Mouse (Mus musculus): ENCODE data around the gene Hsd11b2. TPM values are rescaled to one million over a fixed set of nuclear protein-coding genes. Genes with fewer than 3 reads are reported as not detected.

Hsd11b2 gene
- polyA plus RNA-seq, 1 experiment from 2014 or later = 2.8 TPM

DNA sequence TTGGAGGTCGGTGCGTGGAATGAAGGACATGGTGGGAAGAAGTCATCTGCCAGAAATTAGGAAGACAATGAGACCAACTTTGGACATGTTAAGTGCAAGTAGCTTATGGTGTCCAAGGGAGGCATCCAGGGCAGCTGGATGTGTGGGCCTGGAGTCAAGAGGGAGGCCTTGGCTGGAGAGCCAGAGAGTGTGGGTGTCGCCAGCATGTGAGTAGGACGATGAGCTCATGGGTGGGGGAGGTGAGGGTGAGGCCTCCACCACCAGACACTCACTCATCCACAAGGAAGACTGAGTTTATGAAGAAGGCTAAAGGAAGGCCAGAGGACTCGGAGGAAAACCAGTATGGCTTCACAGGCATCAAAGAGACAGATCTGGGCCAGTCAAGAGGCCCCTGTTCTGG lies 3.9 kb upstream of the Hsd11b2 start:
- H3K4me3 ChIP-seq (ENCODE audit: low read depth, low read length) = no peak overlapping the region
- 55% methylated on average over 5 of the region's 5 CpGs for WGBS
- H3K27me3 ChIP-seq (ENCODE audit: control insufficient read depth, insufficient read depth, low read length) = no peaks in the 10 kb centered on the region
- DNase-seq (ENCODE audit: low spot score) (peak; percentile 50), ATAC-seq (ENCODE audit: low FRiP score, low TSS enrichment) (no peak; the same call in 1 of the 2 replicates)
- H3K9me3 ChIP-seq (ENCODE audit: control insufficient read depth, low read length) = no peaks in the 10 kb centered on the region
- no peaks in the 10 kb centered on the region for H3K36me3 ChIP-seq (ENCODE audit: control insufficient read depth, insufficient read depth, low read length)
- H3K4me2 ChIP-seq (replicated peaks; ENCODE audit: low read depth) = no peak overlapping the region
- TF ChIP-seq EP300 (optimal IDR thresholded peaks at IDR 0.05) (no peak), CTCF (IDR thresholded peaks at IDR 0.05; ENCODE audit: low read depth) (no peak)
- H3K27ac ChIP-seq (replicated peaks) = no peak overlapping the region
- no peak overlapping the region for H3K9ac ChIP-seq (ENCODE audit: low read length)
- H3K4me1 ChIP-seq (replicated peaks; ENCODE audit: control insufficient read depth, insufficient read depth) = peaks cover 8% of the 10 kb centered on the region; the same call in 1 of the 2 replicates

DNA sequence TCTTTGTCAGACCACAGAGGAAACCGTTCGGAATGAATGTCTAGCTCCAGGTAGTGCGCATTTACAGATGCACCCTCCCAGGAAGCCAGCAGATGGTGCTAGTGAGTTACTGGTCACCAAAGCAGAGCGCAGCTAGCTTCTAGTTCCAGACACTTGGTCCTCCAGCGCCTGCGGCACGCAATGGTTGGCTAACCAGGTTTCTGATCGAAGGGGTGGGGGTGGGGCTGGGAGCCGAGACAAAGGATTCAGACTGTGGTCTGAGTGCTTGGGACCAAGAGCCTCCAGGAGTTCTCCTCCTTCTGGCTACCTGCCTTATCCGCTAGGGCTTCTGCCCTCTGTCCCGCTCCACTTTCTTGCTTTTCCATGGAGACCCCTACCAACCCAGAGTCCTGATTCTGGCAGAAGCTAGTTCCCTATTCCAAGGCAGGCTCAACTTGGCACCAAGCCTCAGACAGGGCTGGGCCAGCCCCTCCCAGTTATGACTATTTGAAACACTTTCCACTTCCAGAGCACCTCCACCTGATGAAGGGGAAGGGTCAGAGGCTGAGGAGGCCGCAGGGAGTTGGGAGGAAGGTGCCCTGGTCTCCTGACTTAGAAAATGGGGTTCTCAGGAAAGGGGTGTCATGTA lies 2.4 kb upstream of the Hsd11b2 start:
- no peaks in the 10 kb centered on the region for H3K27me3 ChIP-seq (ENCODE audit: control insufficient read depth, insufficient read depth, low read length)
- peak overlapping the region; percentile 47 for H3K4me2 ChIP-seq (replicated peaks; ENCODE audit: low read depth)
- H3K4me3 ChIP-seq (ENCODE audit: low read depth, low read length) = no peak overlapping the region
- WGBS = 17% methylated on average over 12 of the region's 12 CpGs
- DNase-seq (ENCODE audit: low spot score) (peak; percentile 84), ATAC-seq (ENCODE audit: low FRiP score, low TSS enrichment) (peak; percentile 74)
- peaks cover 8% of the 10 kb centered on the region; the same call in 1 of the 2 replicates for H3K4me1 ChIP-seq (replicated peaks; ENCODE audit: control insufficient read depth, insufficient read depth)
- H3K27ac ChIP-seq (replicated peaks) = no peak overlapping the region
- H3K36me3 ChIP-seq (ENCODE audit: control insufficient read depth, insufficient read depth, low read length) = no peaks in the 10 kb centered on the region
- H3K9me3 ChIP-seq (ENCODE audit: control insufficient read depth, low read length) = no peaks in the 10 kb centered on the region
- peak; percentile 94 for TF ChIP-seq CTCF (IDR thresholded peaks at IDR 0.05; ENCODE audit: low read depth)
- TF ChIP-seq EP300 (optimal IDR thresholded peaks at IDR 0.05) = no peak
- no peak overlapping the region for H3K9ac ChIP-seq (ENCODE audit: low read length)

GRCm38 (mm10) chr8:105517346-105517745 lies 1.2 kb upstream of the Hsd11b2 start:
- TF ChIP-seq CTCF (IDR thresholded peaks at IDR 0.05; ENCODE audit: low read depth) (no peak), EP300 (optimal IDR thresholded peaks at IDR 0.05) (no peak)
- WGBS = 32% methylated on average over 8 of the region's 8 CpGs
- H3K27me3 ChIP-seq (ENCODE audit: control insufficient read depth, insufficient read depth, low read length) = no peaks in the 10 kb centered on the region
- H3K4me1 ChIP-seq (replicated peaks; ENCODE audit: control insufficient read depth, insufficient read depth) = peaks cover 8% of the 10 kb centered on the region; the same call in 1 of the 2 replicates
- H3K4me2 ChIP-seq (replicated peaks; ENCODE audit: low read depth) = no peak overlapping the region
- no peak overlapping the region for H3K27ac ChIP-seq (replicated peaks)
- no peaks in the 10 kb centered on the region for H3K9me3 ChIP-seq (ENCODE audit: control insufficient read depth, low read length)
- no peak for DNase-seq (ENCODE audit: low spot score)
- H3K4me3 ChIP-seq (ENCODE audit: low read depth, low read length) = no peak overlapping the region
- no peak overlapping the region for H3K9ac ChIP-seq (ENCODE audit: low read length)
- H3K36me3 ChIP-seq (ENCODE audit: control insufficient read depth, insufficient read depth, low read length) = peaks cover 4% of the 10 kb centered on the region; the same call in 1 of the 2 replicates
- ATAC-seq (ENCODE audit: low FRiP score, low TSS enrichment) = no peak

DNA sequence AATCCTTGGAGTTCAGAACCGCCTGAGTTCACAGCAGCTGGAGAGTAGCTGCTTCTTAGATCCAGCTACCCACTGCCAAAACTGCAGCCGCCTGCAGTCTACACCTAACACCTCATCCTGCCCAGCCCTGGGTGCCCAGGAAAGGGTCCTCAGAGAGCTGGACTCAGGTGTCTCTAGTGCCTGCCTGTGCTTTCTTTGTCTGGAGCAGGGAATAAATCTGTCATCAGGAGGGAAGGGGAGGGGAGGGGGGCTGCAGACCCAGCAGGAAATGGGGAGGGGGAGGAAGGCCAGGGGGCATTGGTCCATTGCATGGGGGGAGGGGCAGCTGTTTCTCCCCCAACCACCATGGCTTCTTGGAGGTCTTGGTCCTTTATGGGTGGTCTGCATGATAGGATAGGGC lies 1.0 kb downstream of the Hsd11b2 start:
- Histone ChIP-seq H3K27ac (replicated peaks) (no peak overlapping the region), H3K4me1 (replicated peaks; ENCODE audit: control insufficient read depth, insufficient read depth) (peaks cover 8% of the 10 kb centered on the region; the same call in 1 of the 2 replicates), H3K4me3 (ENCODE audit: low read depth, low read length) (no peak overlapping the region), H3K4me2 (replicated peaks; ENCODE audit: low read depth) (peak overlapping the region; percentile 80), H3K9me3 (ENCODE audit: control insufficient read depth, low read length) (no peaks in the 10 kb centered on the region), H3K27me3 (ENCODE audit: control insufficient read depth, insufficient read depth, low read length) (no peaks in the 10 kb centered on the region), H3K36me3 (ENCODE audit: control insufficient read depth, insufficient read depth, low read length) (peaks cover 13% of the 10 kb centered on the region; the same call in 1 of the 2 replicates), H3K9ac (ENCODE audit: low read length) (no peak overlapping the region)
- TF ChIP-seq CTCF (IDR thresholded peaks at IDR 0.05; ENCODE audit: low read depth) = no peak
- TF ChIP-seq EP300 (optimal IDR thresholded peaks at IDR 0.05) = no peak
- WGBS = 20% methylated on average over 2 of the region's 2 CpGs
- ATAC-seq (ENCODE audit: low FRiP score, low TSS enrichment) (no peak), DNase-seq (ENCODE audit: low spot score) (no peak)

DNA sequence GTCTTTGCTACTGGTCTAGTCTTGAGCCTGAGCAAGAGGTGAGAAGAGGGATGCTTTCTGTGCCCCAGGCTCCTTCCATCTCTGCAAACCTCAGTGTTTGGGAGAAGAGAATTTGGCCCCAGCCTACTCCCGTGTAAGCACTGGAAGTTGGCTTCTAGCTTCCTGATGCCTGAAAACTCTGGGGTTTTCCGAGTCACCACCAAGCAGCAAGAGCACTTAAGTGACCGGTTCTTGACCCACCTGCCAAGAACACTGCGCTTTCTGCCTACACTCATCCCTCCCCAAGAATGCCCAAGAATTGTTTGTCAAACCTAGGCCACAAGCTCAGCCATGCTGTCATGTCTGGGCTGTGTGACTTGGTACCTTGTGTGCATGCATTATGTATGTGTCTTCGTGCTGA lies 2.0 kb downstream of the Hsd11b2 start:
- ATAC-seq (ENCODE audit: low FRiP score, low TSS enrichment) (no peak), DNase-seq (ENCODE audit: low spot score) (no peak)
- TF ChIP-seq CTCF (IDR thresholded peaks at IDR 0.05; ENCODE audit: low read depth) = no peak
- no peak for TF ChIP-seq EP300 (optimal IDR thresholded peaks at IDR 0.05)
- Histone ChIP-seq H3K4me3 (ENCODE audit: low read depth, low read length) (no peak overlapping the region), H3K9me3 (ENCODE audit: control insufficient read depth, low read length) (no peaks in the 10 kb centered on the region), H3K36me3 (ENCODE audit: control insufficient read depth, insufficient read depth, low read length) (peaks cover 17% of the 10 kb centered on the region; the same call in 1 of the 2 replicates), H3K4me1 (replicated peaks; ENCODE audit: control insufficient read depth, insufficient read depth) (peaks cover 8% of the 10 kb centered on the region; the same call in 1 of the 2 replicates), H3K9ac (ENCODE audit: low read length) (no peak overlapping the region), H3K4me2 (replicated peaks; ENCODE audit: low read depth) (no peak overlapping the region), H3K27me3 (ENCODE audit: control insufficient read depth, insufficient read depth, low read length) (no peaks in the 10 kb centered on the region), H3K27ac (replicated peaks) (no peak overlapping the region)
- 56% methylated on average over 5 of the region's 5 CpGs for WGBS

GRCm38 (mm10) chr8:105521061-105521460 lies 2.5 kb downstream of the Hsd11b2 start:
- no peak for DNase-seq (ENCODE audit: low spot score)
- Histone ChIP-seq H3K4me1 (replicated peaks; ENCODE audit: control insufficient read depth, insufficient read depth) (peaks cover 8% of the 10 kb centered on the region; the same call in 1 of the 2 replicates), H3K9me3 (ENCODE audit: control insufficient read depth, low read length) (no peaks in the 10 kb centered on the region), H3K27ac (replicated peaks) (no peak overlapping the region), H3K36me3 (ENCODE audit: control insufficient read depth, insufficient read depth, low read length) (peaks cover 18% of the 10 kb centered on the region; the same call in 1 of the 2 replicates), H3K4me3 (ENCODE audit: low read depth, low read length) (no peak overlapping the region), H3K27me3 (ENCODE audit: control insufficient read depth, insufficient read depth, low read length) (no peaks in the 10 kb centered on the region), H3K4me2 (replicated peaks; ENCODE audit: low read depth) (no peak overlapping the region), H3K9ac (ENCODE audit: low read length) (no peak overlapping the region)
- ATAC-seq (ENCODE audit: low FRiP score, low TSS enrichment) = no peak
- WGBS = 28% methylated on average over 3 of the region's 3 CpGs
- TF ChIP-seq EP300 (optimal IDR thresholded peaks at IDR 0.05) (no peak), CTCF (IDR thresholded peaks at IDR 0.05; ENCODE audit: low read depth) (no peak)
